Mouse (Mus musculus) retina, postnatal 7 days (tissue): ENCODE measurements around the gene Usp2.
A peak's percentile ranks its signal among the peaks of the same experiment; 100 is the strongest.

Experiments used
- DNase-seq: peaks from one replicate; pipeline ENCODE4 v3.0.0-alpha.2; 2012; ENCODE audit warnings: low read depth, low spot score

Gene Usp2

GRCm38 (mm10) chr9:44066785-44067225 lies at the start of gene Usp2:
Usp2 (plus strand) TSS chr9:44067021.
- DNase-seq = peak; percentile 97

- no peak for DNase-seq
Measured at GRCm38 (mm10) chr9:44017846-44018245, 49.0 kb upstream of the Usp2 start.

DNA sequence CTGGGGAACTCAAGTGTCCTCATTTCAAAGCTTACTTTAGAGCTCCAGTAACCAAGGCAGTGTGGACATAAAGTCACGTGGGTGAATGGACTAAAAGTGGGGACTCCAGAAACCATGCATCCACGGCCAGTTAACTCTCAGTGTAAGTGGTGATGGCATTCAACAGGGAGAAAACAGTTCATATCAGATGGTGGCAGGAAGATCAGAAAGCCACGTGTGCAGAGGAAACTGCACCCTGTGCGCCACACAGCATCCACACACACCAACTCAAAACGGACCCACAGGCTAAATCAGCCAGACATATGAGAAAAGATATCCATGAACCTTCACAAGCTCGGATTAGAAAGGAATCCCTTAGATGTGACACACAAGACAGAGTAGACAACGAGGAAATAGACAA lies 46.8 kb upstream of the Usp2 start:
- no peak for DNase-seq

GRCm38 (mm10) chr9:44022100-44022847 lies 44.5 kb upstream of the Usp2 start:
- DNase-seq = no peak

DNA sequence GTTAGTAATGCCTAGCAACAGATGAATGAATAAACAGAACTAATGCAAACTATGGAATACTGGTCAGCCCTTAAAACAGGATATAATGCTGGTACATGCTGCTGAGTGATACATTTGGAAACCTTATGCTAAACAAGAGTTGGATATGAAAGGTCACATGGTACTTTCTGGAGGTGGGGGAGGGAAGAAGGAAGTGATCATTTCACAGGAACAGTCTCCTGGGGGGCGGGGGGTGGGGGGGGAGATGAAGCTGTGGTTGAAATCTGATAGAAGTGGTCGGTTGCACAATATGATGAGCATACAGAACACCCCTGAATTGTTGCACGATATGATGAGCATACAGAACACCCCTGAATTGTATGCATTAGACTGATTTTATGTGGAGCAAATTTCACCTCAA lies 42.7 kb upstream of the Usp2 start:
- DNase-seq = no peak

DNA sequence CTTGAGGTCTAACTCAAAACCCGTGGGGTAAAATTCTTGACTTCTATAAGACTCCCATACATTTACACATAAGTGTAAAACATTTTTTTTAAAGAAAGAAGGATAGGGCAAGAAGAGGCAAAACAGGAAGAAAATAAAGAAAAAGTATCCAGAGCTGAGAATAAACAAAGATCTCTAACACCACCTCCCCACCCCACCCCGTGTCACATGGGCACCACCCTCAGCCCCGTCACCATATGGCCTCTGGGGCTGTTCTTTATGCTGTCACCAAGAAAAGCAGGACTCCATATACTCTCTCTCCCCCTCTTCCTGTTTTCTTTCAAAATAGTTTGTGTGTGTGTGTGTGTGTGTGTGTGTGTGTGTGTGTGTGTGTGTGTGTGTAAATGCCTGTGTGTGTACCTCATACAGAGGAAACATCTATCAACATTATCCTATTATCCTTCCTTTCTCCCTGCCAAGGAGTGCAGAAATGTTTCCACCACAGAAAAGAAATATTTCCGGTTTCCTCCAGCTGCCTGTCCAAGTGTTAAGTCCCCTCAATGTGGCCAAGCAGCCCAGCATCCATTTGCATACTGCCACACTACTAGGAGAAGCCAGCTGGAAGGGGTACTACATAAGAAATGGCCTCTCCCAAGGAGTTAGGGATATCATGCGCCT lies 37.1 kb upstream of the Usp2 start:
- DNase-seq = no peak

GRCm38 (mm10) chr9:44030646-44031045 lies 36.2 kb upstream of the Usp2 start:
- no peak for DNase-seq

- no peak for DNase-seq
Measured at GRCm38 (mm10) chr9:44031079-44031478, 35.7 kb upstream of the Usp2 start.

DNA sequence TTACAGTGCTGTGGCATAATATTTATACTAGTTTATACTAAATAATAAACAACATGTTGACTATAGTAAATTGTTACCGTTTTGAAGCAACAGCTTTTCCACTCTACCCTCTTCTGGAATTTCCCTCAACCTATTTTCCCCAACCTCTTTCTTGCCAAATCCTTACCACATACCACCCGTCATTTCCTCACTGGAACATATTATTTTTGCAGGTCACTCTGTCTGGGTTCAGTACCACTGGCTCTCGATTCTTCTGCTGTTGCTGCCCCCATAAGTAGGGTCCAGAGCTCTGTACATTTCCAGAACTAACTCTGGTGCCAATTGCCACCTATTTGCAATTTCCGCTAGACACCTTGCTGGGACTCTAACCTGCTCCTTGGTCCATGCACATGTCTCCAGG lies 34.9 kb upstream of the Usp2 start:
- no peak for DNase-seq

- no peak for DNase-seq
Measured at GRCm38 (mm10) chr9:44033317-44033716, 33.5 kb upstream of the Usp2 start.

- no peak for DNase-seq
Measured at GRCm38 (mm10) chr9:44033957-44034727, 32.7 kb upstream of the Usp2 start.

DNA sequence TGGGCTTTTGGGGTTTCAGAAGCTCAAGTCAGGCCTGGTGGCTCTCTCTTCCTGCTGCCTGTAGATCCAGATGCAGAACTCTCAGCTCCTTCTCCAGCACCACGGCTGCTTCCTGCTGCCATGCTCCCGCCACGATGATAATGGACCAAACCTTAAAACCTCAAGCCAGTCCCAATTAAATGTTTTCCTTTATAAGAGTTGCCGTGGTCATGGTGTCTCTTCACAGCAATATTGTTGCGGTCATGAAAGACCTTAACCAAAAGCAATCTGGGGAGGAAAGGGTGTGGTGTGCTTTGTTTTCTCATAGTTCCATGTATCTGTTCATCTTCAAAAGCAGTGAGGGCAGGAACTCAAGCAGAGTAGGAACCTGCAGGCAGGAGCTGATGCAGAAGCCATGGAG lies 29.7 kb upstream of the Usp2 start:
- DNase-seq = no peak

GRCm38 (mm10) chr9:44041511-44042395 lies 25.1 kb upstream of the Usp2 start:
- no peak for DNase-seq

- DNase-seq = no peak
Measured at GRCm38 (mm10) chr9:44042396-44042680, 24.5 kb upstream of the Usp2 start.

DNA sequence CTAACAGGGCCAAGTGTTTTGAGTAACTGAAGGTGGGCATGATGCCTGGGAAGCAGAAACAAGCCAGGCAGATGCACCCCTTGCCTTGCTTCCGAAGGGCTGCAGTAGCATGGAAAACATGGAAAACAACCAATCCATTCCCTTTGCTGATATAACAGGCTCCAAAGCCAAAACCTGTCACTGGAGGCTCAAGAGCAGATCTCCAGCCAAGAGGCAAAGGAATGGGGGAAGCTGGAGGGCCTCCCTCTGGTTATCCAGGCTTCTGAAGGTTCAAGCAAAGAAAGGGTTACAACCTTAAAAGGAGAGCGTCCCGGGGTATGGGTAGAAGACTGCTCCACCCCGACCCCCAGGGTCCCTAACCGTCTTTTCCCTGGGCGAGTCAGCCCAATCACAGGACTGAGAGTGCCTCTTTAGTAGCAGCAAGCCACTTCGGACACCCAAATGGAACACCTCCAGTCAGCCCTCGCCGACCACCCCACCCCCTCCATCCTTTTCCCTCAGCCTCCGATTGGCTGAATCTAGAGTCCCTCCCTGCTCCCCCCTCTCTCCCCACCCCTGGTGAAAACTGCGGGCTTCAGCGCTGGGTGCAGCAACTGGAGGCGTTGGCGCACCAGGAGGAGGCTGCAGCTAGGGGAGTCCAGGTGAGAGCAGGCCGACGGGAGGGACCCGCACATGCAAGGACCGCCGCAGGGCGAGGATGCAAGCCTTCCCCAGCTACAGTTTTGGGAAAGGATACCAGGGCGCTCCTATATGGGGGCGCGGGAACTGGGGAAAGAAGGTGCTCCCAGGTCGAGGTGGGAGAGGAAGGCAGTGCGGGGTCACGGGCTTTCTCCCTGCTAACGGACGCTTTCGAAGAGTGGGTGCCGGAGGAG lies 23.7 kb upstream of the Usp2 start, which contains the start of gene Thy1:
Gene Thy1 (plus strand): TSS at position 549 of the 872 bp plus-strand sequence.
- DNase-seq = peak; percentile 24

DNA sequence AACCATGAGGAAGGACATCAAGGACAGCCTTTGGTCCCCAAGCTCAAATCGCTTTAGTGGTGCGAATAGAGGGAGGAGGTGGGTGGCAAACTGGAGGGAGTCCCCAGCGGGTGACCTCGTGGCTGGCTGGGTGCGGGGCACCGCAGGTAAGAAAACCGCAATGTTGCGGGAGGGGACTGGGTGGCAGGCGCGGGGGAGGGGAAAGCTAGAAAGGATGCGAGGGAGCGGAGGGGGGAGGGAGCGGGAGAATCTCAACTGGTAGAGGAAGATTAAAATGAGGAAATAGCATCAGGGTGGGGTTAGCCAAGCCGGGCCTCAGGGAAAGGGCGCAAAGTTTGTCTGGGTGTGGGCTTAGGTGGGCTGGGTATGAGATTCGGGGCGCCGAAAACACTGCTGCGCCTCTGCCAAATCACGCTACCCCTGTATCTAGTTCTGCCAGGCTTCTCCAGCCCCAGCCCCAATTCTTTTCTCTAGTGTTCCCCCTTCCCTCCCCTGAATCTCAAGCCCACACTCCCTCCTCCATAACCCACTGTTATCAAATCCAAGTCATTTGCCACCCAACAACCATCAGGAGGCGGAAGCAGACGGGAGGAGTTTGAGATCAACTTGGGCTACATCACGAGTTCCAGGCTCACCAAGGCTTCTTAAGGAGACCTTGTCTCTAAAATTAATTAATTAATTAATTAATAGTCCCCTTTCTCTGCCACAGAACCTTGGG lies 23.0 kb upstream of the Usp2 start:
- DNase-seq = no peak

- DNase-seq = no peak
Measured at GRCm38 (mm10) chr9:44044426-44045157, 22.2 kb upstream of the Usp2 start.

DNA sequence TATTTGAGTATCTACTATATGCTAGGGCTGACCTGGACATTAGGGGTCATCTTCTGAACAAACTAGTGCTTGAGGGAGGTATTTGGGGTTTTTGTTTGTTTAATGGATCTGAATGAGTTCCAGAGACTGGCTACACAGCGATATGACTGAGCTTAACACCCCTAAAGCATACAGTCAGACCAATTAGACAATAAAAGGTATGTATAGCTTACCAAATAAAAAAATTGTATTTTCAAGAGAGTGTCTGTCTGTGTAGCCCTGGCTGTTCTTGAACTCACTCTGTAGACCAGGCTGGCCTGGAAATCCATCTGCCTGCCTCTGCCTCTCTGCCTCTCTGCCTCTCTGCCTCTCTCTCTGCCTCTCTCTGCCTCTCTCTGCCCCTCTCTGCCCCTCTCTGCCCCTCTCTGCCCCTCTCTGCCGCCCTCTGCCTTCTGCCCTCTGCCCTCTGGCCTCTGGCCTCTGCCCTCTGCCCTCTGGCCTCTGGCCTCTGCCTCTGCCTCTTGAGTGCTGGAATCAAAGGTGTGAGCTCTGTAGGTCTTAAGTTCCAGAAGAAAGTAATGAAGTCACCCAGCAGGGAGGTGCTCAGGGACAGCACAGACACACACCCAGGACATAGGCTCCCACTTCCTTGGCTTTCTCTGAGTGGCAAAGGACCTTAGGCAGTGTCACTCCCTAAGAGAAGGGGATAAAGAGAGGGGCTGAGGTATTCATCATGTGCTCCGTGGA lies 21.5 kb upstream of the Usp2 start:
- no peak for DNase-seq

DNA sequence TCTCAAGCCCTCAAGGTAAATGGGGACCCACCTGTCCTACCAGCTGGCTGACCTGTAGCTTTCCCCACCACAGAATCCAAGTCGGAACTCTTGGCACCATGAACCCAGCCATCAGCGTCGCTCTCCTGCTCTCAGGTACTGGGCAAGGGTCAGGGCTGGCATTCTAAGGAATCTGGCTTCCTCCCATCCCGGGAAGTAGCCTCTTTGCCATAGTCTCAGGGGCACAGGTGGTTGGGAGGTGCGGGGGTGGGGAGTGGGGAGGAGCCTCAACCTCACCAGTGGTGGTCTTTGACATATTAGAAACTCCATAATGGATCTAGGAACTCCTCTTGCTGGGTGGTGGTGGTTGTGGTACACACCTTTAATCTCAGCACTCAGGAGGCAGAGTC lies 20.9 kb upstream of the Usp2 start:
- no peak for DNase-seq
